Mouse (Mus musculus) limb, embryonic 12.5 days (tissue): ENCODE data around the gene Fbxw5. TPM values are rescaled to one million over a fixed set of nuclear protein-coding genes. Genes with fewer than 3 reads are reported as not detected.

Source experiments
- ATAC-seq: fragments of 200-750 bp; cut with Nextera tagmentation; 2 replicates; pipeline ENCODE4 v1.8.0; 2017; ENCODE audit warnings: low read depth, moderate TSS enrichment; ENCODE audit not compliant: insufficient number of reproducible peaks, insufficient read depth, low FRiP score, low TSS enrichment
- H3K27ac ChIP-seq: fragments of 300-500 bp; sonication (generic); 2 replicates; pipeline ENCODE4 v1.5.1; 2016; ENCODE audit warnings: mild to moderate bottlenecking, moderate library complexity
- H3K27me3 ChIP-seq: fragments of 300-500 bp; sonication (generic); 2 replicates; pipeline ENCODE4 v1.6.1; 2016; ENCODE audit warnings: mild to moderate bottlenecking, moderate library complexity
- H3K36me3 ChIP-seq: fragments of 300-500 bp; sonication (generic); 2 replicates; pipeline ENCODE4 v1.6.1; 2016; ENCODE audit warnings: mild to moderate bottlenecking, moderate library complexity
- H3K4me1 ChIP-seq: fragments of 300-500 bp; sonication (generic); replicated peaks from 2 replicates; pipeline ENCODE4 v1.6.1; 2016
- H3K4me2 ChIP-seq: fragments of 300-500 bp; sonication (generic); 2 replicates; pipeline ENCODE4 v1.6.1; 2016; ENCODE audit warnings: mild to moderate bottlenecking, moderate library complexity
- H3K4me3 ChIP-seq: fragments of 300-500 bp; sonication (generic); replicated peaks from 2 replicates; pipeline ENCODE4 v1.5.1; 2016; ENCODE audit warnings: mild to moderate bottlenecking
- H3K9ac ChIP-seq: fragments of 300-500 bp; sonication (generic); replicated peaks from 2 replicates; pipeline ENCODE4 v1.6.1; 2016; ENCODE audit warnings: mild to moderate bottlenecking, moderate library complexity
- H3K9me3 ChIP-seq: fragments of 300-500 bp; sonication (generic); 2 replicates; pipeline ENCODE4 v1.6.1; 2016; ENCODE audit warnings: mild to moderate bottlenecking, moderate library complexity
- WGBS: fragments of 180-500 bp; shearing (Covaris S2); methylation state at CpG from one replicate; pipeline ENCODE4 v1.1.7; 2016; 5-methylcytosine and 5-hydroxymethylcytosine counted together
- polyA plus RNA-seq: library from polyadenylated mRNA; unstranded; fragments of >200 nt; fragmentation: Nextera tagmentation; extraction: Ambion mirVana; gene quantifications from 2 replicates; pipeline ENCODE4 v1.2.1, GENCODE M21; 2016

Fbxw5 gene
- polyA plus RNA-seq, 1 experiment from 2014 or later: 68.4 TPM

GRCm38 (mm10) chr2:25534178-25534865, 33.8 kb downstream of the Fbxw5 start:
- no peak for ATAC-seq

GRCm38 (mm10) chr2:25534866-25535182, 34.3 kb downstream of the Fbxw5 start:
- H3K4me2 ChIP-seq: no peak overlapping the region
- H3K9ac ChIP-seq: no peak overlapping the region
- 93% methylated on average over 2 of the region's 2 CpGs for WGBS
- no peak overlapping the region for H3K27ac ChIP-seq
- no peak overlapping the region for H3K4me3 ChIP-seq
- H3K36me3 ChIP-seq: peaks cover 84% of the 10 kb centered on the region
- no peaks in the 10 kb centered on the region for H3K4me1 ChIP-seq
- ATAC-seq: no peak
- no peaks in the 10 kb centered on the region for H3K27me3 ChIP-seq
- no peaks in the 10 kb centered on the region for H3K9me3 ChIP-seq

More at GRCm38 (mm10) chr2:25534178-25534865, 33.8 kb downstream of the Fbxw5 start:
- H3K9me3 ChIP-seq: no peaks in the 10 kb centered on the region
- H3K9ac ChIP-seq: no peak overlapping the region
- no peaks in the 10 kb centered on the region for H3K27me3 ChIP-seq
- H3K4me1 ChIP-seq: no peaks in the 10 kb centered on the region
- WGBS: 92% methylated on average over 3 of the region's 3 CpGs
- no peak overlapping the region for H3K4me3 ChIP-seq
- H3K36me3 ChIP-seq: peaks cover 84% of the 10 kb centered on the region
- no peak overlapping the region for H3K27ac ChIP-seq
- H3K4me2 ChIP-seq: no peak overlapping the region

- WGBS: 90% methylated on average over 8 of the region's 8 CpGs
- no peak overlapping the region for H3K9ac ChIP-seq
- H3K9me3 ChIP-seq: no peaks in the 10 kb centered on the region
- ATAC-seq: no peak
- no peak overlapping the region for H3K27ac ChIP-seq
- no peak overlapping the region for H3K4me3 ChIP-seq
- peaks cover 69% of the 10 kb centered on the region for H3K36me3 ChIP-seq
- H3K4me2 ChIP-seq: no peak overlapping the region
- H3K4me1 ChIP-seq: peaks cover under 1% of the 10 kb centered on the region
- H3K27me3 ChIP-seq: no peaks in the 10 kb centered on the region
Observed at GRCm38 (mm10) chr2:25536531-25536930, 36.0 kb downstream of the Fbxw5 start.

GRCm38 (mm10) chr2:25540541-25540948, 40.0 kb downstream of the Fbxw5 start:
- Histone ChIP-seq H3K4me3 (no peak overlapping the region), H3K4me2 (no peak overlapping the region), H3K27ac (no peak overlapping the region), H3K9me3 (no peaks in the 10 kb centered on the region), H3K4me1 (peaks cover 16% of the 10 kb centered on the region), H3K9ac (no peak overlapping the region), H3K27me3 (no peaks in the 10 kb centered on the region), H3K36me3 (peaks cover 44% of the 10 kb centered on the region)
- ATAC-seq: no peak
- WGBS: 95% methylated on average over 4 of the region's 4 CpGs

- WGBS: 79% methylated on average over 10 of the region's 10 CpGs
- peaks cover 31% of the 10 kb centered on the region for H3K36me3 ChIP-seq
- no peak overlapping the region for H3K4me3 ChIP-seq
- H3K4me1 ChIP-seq: peaks cover 21% of the 10 kb centered on the region
- no peaks in the 10 kb centered on the region for H3K27me3 ChIP-seq
- H3K27ac ChIP-seq: no peak overlapping the region
- no peak overlapping the region for H3K4me2 ChIP-seq
- 0 out of 2 replicates have a peak overlapping the region, but pooled peaks have one; percentile 18 for H3K9ac ChIP-seq
- ATAC-seq: no peak
- H3K9me3 ChIP-seq: no peaks in the 10 kb centered on the region
Observed at GRCm38 (mm10) chr2:25541644-25542367, 41.3 kb downstream of the Fbxw5 start.

GRCm38 (mm10) chr2:25545996-25546810, 45.7 kb downstream of the Fbxw5 start:
- Histone ChIP-seq H3K9me3 (no peaks in the 10 kb centered on the region), H3K4me3 (peak overlapping the region; percentile 66), H3K4me1 (peaks cover 23% of the 10 kb centered on the region), H3K9ac (peak overlapping the region; percentile 80), H3K4me2 (peak overlapping the region; percentile 59), H3K36me3 (0 out of 2 replicates have a peak, but pooled peaks cover 8% of the 10 kb centered on the region), H3K27me3 (no peaks in the 10 kb centered on the region), H3K27ac (peak overlapping the region; percentile 84)
- 7% methylated on average over 43 of the region's 43 CpGs for WGBS
- ATAC-seq: peak; percentile 74

- Histone ChIP-seq H3K27ac (peak within 1 kb of the TSS; percentile 84), H3K4me1 (peaks cover 18% of the 10 kb centered on the region), H3K36me3 (0 out of 2 replicates have a peak, but pooled peaks cover 8% of the 10 kb centered on the region), H3K9ac (peak within 1 kb of the TSS; percentile 80), H3K4me2 (peak within 1 kb of the TSS; percentile 59), H3K27me3 (no peaks in the 10 kb centered on the region), H3K4me3 (peak within 1 kb of the TSS; percentile 66), H3K9me3 (no peaks in the 10 kb centered on the region)
- WGBS: 4% methylated on average over 48 of the region's 48 CpGs
- ATAC-seq: peak; percentile 99
Observed at GRCm38 (mm10) chr2:25546811-25547491, 46.4 kb downstream of the Fbxw5 start, which contains the start of gene Traf2. Traf2 (minus strand) TSS chr2:25546940.

- H3K4me2 ChIP-seq: no peak overlapping the region
- H3K4me3 ChIP-seq: no peak overlapping the region
- 0 out of 2 replicates have a peak, but pooled peaks cover 8% of the 10 kb centered on the region for H3K36me3 ChIP-seq
- no peaks in the 10 kb centered on the region for H3K27me3 ChIP-seq
- no peaks in the 10 kb centered on the region for H3K9me3 ChIP-seq
- WGBS: 64% methylated on average over 9 of the region's 9 CpGs
- ATAC-seq: no peak
- H3K27ac ChIP-seq: no peak overlapping the region
- H3K4me1 ChIP-seq: peaks cover 17% of the 10 kb centered on the region
- H3K9ac ChIP-seq: no peak overlapping the region
Observed at GRCm38 (mm10) chr2:25549021-25549991, 48.8 kb downstream of the Fbxw5 start.

- Histone ChIP-seq H3K27me3 (no peaks in the 10 kb centered on the region), H3K36me3 (no peaks in the 10 kb centered on the region), H3K9me3 (no peaks in the 10 kb centered on the region), H3K4me1 (0 out of 2 replicates have a peak, but pooled peaks cover 2% of the 10 kb centered on the region), H3K4me2 (no peak overlapping the region), H3K9ac (no peak overlapping the region), H3K4me3 (no peak overlapping the region), H3K27ac (no peak overlapping the region)
- no peak for ATAC-seq
- 36% methylated on average over 5 of the region's 5 CpGs for WGBS
Observed at GRCm38 (mm10) chr2:25551186-25551585, 50.6 kb downstream of the Fbxw5 start.
